Mouse (Mus musculus): ENCODE data around the gene Rad51ap2. TPM values are rescaled to one million over a fixed set of nuclear protein-coding genes. Genes with fewer than 3 reads are reported as not detected.
A peak's percentile ranks its signal among the peaks of the same experiment; 100 is the strongest.

The Rad51ap2 gene
- total RNA-seq (2021) = 1 to 10 TPM; 1.9 to 2.8 TPM
- long read RNA-seq, experiment 1 = 0 reads
- long read RNA-seq, experiment 2, partial matches to known transcripts = 0 of 2 reads
- long read RNA-seq, experiment 2, other reads (novel, unspliced or antisense) = 1 of 2 reads

DNA sequence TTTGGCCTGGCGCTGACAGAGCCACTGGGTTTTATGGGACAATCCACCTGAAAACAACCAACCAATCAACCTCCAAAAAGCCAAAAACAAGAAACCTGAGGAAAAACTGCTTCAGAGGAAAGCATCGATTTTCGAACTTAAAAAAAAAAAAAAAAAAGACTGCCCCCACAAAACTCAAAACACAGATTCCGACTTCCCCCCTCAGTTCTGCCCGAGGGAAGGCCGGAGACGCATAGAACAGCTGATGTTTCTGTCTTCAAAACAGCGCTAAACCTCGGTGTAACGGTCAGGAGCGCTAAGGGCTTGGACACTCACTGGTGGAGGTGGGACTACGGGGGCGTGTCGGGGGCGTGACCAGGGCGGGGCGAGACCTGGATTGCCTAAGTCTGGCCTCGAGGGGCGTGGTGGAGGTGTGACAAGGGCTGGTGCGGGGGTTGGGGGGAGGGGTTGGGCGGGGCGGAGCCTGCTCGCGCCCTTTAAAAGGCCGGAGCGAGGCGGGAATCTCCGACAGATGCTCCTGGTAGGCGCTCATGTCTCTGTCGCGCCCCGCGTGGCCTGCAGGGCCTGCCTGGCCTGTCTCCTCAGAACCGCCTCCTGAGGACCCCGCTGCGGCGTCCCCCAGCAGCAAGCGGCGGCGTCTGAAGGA, at the start of gene Rad51ap2:
Gene Rad51ap2, plus strand, starts transcription at position 531 of the 646 bp plus-strand sequence.
- intact Hi-C loops (cut with DNase I) = no loop called here
- DNase-seq (ENCODE audit: low spot score in 2 of 2) = peak; percentile 62 to 85

DNA sequence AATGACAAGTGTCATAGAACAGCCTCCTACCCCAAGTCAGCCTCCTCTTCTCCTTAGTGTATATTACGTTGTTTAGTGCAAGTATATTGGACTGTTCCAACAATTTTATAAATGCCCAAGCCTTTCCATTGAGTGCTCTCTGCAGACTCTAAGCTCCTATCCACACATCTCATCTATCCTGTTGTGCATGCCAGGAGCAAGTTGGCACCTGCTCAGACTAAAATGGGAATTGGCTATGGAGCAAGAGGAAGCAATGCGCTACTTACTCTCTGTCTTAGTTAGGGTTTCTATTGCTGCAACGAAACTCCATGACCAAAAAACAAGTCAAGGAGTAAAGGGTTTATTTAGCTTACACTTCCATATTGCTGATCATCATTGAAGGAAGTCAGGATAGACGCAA, 48.2 kb upstream of the Rad51ap2 start:
- intact Hi-C loops (cut with DNase I) = no loop called here
- no peak for DNase-seq (ENCODE audit: low spot score in 2 of 2)

DNA sequence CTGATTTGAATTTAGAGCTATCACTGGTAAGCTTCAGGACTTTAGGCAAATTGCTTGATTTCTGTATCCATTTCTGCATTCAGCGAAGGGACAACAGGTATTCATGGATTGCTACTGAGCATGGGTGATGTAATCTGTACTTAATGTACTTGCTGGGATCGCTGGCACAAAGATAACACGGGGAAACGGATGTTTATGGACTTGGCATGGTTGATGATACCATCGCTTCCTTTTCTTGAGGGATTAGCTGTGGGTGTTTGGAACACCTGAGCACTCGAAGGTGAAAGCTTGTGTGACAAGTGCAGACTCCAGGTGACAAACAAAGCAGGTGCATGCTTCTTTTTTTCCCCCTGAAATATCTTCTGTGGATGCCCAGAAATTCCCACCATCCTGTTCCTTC, 37.8 kb upstream of the Rad51ap2 start:
- no peak for DNase-seq (ENCODE audit: low spot score in 2 of 2)
- intact Hi-C loops (cut with DNase I) = no loop called here

DNA sequence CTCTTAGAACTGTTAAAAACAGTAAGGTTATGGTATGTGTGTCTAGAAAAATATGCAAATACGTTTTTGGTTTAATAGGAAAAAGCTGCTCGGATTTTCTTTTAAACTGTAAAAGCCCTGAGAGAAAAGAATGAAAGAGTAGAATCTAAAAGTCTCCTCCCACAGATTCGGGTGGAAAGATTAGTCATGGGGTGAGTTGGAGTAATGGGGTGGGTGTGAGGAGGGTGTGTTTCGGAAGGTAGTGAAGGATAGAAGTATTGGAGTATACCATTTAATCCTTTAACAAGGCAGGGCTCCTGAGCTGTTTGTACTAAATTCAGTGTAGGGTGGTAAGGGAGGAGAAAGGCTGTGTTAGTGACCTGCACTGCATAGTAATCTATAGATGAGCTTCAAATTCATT, 28.5 kb upstream of the Rad51ap2 start:
- intact Hi-C loops (cut with DNase I) = no loop called here
- no peak for DNase-seq (ENCODE audit: low spot score in 2 of 2)

DNA sequence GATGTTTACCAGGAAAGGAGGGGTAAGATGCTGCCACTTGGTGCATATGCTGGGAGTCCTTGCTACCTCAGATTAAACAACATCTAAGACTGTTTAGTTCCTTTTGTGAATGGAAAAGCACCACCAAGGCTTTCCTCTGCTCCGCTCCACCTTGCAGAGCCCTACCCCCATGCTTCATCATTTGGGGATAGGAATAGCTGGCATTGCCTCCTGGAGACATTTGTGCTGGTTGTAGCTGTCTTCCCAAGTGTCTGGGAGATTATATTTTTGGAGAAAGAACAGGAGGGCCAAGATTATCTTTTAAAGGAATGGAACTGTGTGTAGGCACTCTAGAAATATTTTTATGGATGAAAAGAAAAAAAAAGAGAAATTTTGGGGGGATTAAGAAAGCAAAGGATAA, 22.8 kb upstream of the Rad51ap2 start:
- intact Hi-C loops (cut with DNase I) = no loop called here
- no peak for DNase-seq (ENCODE audit: low spot score in 2 of 2)

DNA sequence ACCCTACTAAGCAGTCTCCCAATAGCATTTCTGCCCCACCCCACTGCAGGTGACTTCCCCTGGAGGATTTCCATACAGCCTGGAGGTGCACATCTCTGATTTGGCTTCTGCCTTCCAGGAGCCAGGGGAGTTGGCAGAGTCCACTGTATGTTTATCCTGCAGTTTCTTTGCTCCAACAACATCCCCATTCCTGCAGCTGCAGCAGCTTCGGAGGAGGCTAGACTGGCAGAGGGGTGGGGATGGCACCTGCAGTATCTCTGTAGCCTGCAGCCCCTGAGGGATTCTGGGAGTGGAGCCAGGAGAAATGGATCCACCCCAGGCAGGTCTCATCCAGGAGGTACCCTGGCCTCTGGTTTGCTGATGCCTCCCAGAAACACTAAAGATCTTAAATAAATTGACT, 22.2 kb upstream of the Rad51ap2 start:
- intact Hi-C loops (cut with DNase I) = no loop called here
- DNase-seq (ENCODE audit: low spot score in 2 of 2) = no peak

DNA sequence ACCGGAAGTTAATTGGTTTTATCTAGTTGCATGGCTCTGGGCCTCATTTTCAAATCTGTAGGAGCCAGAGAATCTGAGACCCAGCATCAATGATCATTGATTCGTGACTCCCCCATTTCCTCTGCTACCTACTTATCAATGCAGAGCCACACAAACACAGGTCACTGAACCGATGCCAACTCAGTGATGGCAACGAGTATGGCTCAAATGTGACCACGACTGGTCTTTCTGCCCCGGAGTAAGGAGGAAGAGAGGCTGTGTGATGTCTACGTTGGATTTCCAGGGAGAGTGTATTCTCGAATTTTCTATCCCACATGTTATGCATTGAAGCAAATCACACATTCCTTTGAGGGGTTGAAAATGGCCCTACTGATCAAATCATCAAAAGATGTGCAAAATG, 21.4 kb upstream of the Rad51ap2 start:
- no peak for DNase-seq (ENCODE audit: low spot score in 2 of 2)
- intact Hi-C loops (cut with DNase I) = no loop called here

DNA sequence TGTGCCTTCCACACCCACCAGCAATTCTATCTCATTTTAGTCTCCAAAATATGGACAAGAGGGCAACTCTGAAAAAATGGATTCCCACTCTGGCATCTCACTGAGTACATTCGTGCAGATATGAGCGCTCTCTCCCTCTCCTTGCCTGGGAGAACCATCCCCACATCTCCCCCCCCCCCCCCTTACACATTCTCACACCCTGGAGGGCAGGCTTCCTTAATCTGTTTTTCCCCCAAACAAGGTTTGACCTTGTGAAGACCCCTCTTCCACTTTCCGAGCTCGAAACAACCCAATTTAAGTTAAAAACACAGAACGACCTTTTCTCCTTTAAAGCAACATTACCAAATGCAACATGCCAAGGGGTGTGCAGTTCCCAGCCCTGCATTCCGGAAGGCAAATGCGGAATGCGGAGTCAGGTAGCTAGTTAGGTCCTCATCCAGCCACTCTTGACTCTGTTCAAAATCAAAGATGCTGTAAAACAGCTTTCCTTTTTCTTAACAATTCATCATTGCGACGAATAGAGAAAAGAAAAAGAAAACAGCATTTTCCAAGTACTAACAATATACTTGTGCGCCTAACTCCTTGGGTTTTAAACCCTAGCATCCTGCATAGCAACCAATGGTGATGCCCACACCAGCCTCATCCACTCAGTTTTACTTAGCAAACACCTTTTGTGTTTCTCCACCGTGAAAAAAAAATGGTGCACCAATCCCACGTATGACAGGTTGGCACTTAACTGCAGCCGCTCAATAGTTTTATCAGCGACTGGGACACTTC, 20.4 kb upstream of the Rad51ap2 start:
- intact Hi-C loops (cut with DNase I) = loop anchor here (2.0 to 5.0 kb wide), 2 partner anchors 85 to 712 kb away; no protein-coding TSS in a partner anchor

DNA sequence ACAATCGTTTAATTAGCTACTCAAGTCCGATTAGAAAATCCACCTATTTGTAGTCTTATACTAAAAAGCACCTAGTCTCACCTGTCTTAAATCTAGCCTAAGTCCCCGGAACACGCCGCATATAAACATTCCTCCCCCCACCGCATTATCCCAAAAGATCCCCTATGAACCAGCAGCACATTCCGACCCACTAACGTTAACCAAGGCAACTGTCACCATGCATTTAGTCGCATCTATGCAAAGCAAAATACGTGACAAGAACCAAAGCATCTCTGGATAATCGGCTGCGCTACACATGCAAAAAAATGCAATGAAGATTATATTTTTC, 19.9 kb upstream of the Rad51ap2 start:
- peak in 1 of 2 experiments; percentile 37 for DNase-seq (ENCODE audit: low spot score in 2 of 2)
- intact Hi-C loops (cut with DNase I) = loop anchor here (2.0 to 5.0 kb wide), 2 partner anchors 85 to 711 kb away; no protein-coding TSS in a partner anchor

More for the DNA sequence above, 20.4 kb upstream of the Rad51ap2 start:
- DNase-seq (ENCODE audit: low spot score in 2 of 2) = peak in 1 of 2 experiments; percentile 48

DNA sequence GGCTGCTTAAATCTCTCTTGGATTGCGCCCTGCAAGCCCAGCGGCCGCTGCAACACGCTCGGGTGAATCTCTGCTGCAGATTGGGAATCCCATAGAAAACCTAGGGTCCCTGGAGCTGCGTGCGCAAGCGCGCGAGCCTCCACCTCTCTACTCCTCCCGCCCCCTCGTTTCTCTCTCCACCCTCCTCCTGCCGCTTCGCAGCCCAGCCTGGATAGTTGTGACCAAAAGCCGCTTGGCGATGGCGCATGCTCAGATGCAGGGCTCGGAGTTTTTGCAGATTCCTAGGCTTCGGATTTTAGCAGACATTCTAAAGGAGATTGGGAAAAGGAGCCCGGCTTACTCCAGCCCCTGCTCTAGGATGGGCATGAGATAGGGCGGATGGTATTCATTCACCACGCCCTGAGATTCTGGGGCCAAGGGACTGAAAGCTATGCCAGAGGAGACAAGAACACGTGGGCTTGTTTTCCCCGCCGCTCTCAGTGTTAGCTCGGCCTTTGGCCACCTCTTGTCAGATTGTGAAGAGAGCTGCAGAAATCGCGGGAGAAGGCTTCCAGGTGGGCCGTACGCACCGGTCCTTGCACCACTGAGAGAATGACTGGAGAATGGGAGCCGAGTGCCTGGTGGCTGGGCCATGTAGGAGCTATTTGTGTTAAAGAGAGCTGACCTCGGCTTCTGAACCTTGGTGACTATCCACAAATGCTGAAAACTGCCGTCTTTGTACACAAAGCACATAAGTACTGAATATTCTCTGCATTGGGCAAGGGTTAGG, 19.2 kb upstream of the Rad51ap2 start, which contains the start of gene Vsnl1:
Gene Vsnl1, minus strand, starts transcription at position 117 of the 769 bp plus-strand sequence.
- intact Hi-C loops (cut with DNase I) = loop anchor here (2.0 to 5.0 kb wide), 2 partner anchors 86 to 711 kb away; no protein-coding TSS in a partner anchor
- peak; percentile 93 to 96 for DNase-seq (ENCODE audit: low spot score in 2 of 2)

DNA sequence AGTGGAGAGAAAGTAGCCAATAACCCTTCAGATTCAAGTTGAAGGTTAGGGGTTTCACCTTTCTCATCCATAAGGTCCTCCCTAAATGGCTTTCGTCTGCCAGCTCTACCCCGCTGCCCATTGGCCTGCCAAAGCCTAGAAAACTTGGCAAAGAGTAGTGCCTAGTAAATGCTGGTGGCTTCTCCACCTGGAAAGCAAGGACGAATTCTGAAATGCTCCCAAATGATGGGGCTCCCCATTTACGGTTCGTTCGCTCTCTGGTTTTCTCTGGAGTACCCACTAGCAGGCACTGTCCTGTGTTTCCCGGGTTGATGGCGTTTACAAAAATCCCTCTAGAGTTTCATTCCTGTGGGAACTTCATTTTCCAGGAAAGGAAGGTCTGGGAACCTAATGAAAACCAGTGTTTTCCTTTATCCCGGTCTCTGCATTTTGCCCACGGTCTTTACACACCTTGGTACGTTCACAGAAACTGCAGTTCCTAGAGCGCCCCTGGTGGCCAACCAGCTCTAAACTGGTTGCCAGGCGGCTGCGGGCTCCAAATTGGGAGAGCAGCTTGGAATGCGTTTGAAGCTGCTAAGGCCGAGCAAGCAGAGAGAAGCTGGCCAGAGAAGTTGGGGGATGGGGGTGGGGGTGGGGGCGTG, 18.5 kb upstream of the Rad51ap2 start:
- DNase-seq (ENCODE audit: low spot score in 2 of 2) = peak; percentile 89 to 92
- intact Hi-C loops (cut with DNase I) = loop anchor here (2.0 to 5.0 kb wide), 2 partner anchors 87 to 710 kb away; no protein-coding TSS in a partner anchor

DNA sequence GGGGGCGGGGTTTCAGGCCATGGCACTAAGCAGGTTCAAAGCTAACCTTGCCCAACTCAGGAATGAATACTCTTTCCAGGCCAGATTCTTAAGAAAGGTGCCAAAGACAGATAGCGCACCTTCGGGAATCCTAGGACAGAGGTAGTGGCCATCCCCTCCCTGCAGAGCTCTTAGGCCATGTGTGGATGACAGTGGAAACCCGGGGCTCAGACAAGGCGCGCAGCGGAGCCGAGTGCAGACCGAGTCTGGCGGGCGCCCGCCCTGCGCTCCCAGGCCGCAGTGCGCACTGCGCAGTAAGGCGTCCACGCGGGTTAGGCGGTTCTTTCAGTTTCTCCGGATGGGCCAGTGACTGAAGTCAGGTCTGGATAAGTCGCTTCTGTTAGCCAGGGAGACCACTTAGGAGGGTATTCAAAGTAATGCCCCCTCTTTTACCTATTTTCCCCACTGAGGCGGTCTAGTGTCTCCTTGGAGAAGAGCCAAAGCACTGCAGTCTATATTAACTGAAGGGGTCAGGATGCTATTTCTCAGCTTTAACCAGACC, 17.9 kb upstream of the Rad51ap2 start:
- intact Hi-C loops (cut with DNase I) = loop anchor here (2.0 to 5.0 kb wide), 2 partner anchors 87 to 709 kb away; no protein-coding TSS in a partner anchor
- DNase-seq (ENCODE audit: low spot score in 2 of 2) = no peak

DNA sequence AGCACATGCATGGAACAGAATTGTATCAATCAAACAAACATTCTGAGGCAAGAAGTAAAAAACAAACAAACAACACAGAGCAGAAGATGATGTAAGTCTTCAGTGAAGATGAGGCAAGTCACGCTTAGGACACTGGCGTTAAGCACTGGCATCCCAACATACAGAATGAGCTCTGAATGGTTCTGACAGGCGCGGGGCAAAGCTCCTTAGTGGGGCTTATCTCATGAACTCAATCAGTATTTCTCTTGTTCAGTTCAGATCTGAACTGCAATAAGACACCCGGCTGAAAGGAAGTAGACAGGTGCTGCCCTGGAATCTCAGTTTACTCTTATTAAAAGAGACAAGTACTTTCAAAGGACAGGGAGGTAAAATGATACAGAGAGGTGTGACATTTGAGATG, 1.7 kb upstream of the Rad51ap2 start:
- intact Hi-C loops (cut with DNase I) = no loop called here
- no peak for DNase-seq (ENCODE audit: low spot score in 2 of 2)

DNA sequence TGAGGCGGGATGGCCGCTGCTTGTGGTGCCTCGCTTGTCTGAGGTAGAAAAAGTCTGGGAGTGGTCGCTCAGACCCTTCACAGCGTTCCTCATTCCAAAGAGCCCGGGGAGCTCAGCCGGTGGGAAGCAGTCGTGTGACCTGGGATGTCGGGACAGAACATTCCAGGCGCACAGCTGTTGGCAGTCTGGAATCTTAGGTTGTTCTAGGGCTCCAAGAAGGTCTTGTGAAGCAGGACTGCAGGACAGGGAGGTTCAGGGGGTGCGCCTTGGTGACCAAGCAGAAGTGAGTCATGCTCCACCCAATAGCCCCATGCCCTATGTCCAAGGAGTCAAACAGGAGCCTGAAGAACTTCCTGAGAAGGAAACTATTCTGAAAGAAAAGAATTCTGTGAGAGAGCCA, 334 bp downstream of the Rad51ap2 start:
- intact Hi-C loops (cut with DNase I) = no loop called here
- DNase-seq (ENCODE audit: low spot score in 2 of 2) = peak in 1 of 2 experiments; percentile 3

DNA sequence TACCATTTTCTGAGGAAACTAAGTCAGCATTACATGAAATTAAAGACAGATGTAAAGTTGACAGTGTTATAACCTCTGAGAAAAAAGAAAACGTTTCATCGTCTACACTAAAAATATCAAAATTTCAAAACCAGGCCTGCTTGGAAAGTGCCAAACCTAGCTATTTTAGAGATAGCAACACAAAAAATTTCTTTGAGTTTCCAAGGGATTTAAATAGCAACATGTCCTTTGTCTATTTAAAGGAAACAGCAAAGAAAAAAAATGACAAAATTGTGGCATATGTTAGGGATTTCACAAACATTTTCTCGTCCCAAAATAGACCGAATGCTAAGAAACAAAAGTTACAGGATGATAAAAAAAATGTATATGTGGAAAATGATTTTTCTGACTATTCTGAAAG, 753 bp downstream of the Rad51ap2 start:
- DNase-seq (ENCODE audit: low spot score in 2 of 2) = peak in 1 of 2 experiments; percentile 18
- intact Hi-C loops (cut with DNase I) = no loop called here

All from left cerebral cortex, postnatal 14 days (tissue).